Mouse (Mus musculus) cerebellum, adult (tissue): ENCODE results near the gene Scn10a.

Experiments used
- ATAC-seq: cut with Nextera tagmentation; 2 replicates; pipeline ENCODE4 v1.9.2; 2017; ENCODE audit warnings: mild to moderate bottlenecking, moderate library complexity, mixed read lengths; ENCODE audit not compliant: insufficient number of reproducible peaks, low FRiP score, low TSS enrichment

The Scn10a gene

GRCm38 (mm10) chr9:119641985-119642384 lies 77.1 kb downstream of the Scn10a start:
- ATAC-seq = no peak

DNA sequence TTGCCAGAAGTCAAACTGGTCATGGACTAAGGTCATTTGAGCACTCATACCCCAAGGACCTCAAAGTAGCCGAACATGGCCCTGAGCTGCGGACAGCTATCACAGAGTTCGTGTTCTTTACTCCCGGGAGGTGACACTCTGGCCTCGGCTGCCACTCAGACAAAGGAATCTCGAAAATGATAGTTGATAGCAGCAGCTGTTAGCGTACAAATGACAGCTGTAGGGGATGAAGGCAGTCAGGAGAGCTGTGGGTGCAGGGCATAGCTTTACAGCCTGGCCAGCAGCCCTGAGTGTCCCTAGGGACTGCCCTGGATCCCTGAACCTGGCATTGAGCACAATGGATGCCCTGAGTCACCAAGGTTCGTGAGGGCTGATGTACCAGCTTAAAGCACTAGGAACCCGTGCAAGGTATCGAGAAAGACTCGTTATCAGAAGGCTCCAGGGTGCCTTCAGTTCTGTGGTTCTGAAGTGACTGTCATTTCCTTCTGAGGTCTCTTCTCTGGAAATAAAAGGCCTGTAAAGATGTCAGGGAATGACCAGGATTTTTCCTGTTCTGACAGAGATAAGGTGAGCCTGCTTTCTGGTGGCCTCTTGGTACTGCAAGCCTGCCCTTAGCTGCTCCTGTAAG lies 84.8 kb downstream of the Scn10a start:
- no peak for ATAC-seq

DNA sequence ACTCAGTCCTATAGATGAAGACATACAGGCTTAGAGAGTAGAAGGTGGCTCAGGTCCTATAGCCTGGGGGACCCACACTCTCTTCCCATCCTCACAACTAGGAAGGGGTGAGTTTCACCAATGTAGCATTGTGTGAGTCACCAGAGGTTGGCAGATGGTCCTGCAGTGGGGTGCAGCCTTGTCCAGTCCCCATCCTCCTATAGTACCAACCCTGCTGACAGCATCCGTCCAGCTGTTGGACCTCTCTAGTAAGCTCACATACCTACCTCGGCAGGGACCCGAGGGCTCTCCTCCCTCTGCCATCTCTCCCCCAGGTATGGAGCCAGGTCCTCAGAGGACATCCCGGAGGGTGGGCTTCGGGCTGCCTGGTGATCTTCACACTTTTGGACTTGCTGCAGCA lies 85.6 kb downstream of the Scn10a start:
- ATAC-seq = no peak

DNA sequence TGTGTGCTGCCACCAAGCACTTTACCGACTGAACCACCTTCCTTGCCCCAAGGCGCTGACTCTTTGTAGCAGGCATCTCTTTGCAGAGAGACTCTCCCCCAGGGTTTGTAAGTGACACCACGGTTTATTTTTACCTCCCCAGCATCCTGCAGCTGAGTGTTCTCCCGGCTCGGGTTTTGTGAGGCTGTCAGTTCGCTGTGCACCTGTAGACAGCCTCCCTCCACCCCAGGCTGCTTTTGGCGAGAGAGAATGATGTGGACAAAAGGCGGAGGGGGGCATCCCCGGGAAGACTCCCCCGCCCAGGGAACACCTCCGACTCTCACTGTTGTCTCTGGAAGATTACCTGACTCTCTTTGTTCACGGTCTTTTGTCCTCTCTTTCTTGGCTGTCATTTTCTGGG lies 86.3 kb downstream of the Scn10a start:
- ATAC-seq = no peak

DNA sequence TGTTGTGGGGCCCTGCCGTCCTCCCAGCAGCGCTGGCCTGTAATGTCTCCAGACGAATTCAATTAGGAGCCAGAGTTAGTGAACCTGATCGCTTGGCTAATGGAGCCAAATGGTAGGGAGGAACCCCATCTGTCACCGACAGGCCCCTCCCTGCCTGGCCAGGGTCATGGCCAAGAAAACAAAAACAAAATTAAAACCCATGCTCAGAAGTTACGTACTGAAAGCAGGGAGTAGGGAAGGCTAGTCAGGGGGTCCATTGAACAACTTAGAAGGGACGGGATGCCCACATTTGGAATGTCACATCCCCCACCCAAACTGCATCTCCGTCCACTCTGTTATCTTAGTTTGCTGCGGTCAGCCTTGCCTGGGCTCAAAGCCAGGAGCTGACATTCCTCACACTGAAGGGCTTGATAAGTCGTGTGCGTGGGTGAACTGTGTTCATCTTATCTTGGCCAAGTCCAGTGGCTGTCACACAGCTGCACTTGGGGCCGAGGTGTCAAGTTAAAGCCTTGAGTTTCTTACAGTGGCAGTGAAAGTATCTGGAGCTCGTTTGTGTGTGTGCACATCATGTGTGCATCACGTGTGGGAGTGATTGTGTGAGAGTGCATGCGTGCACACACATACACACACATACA lies 87.1 kb downstream of the Scn10a start:
- ATAC-seq = no peak

- ATAC-seq = 0 out of 2 replicates have a peak, but pooled peaks have one; percentile 17
Measured at GRCm38 (mm10) chr9:119631393-119631898, 87.7 kb downstream of the Scn10a start.

GRCm38 (mm10) chr9:119628690-119629268 lies 90.3 kb downstream of the Scn10a start:
- no peak for ATAC-seq

GRCm38 (mm10) chr9:119627227-119627626 lies 91.9 kb downstream of the Scn10a start:
- no peak for ATAC-seq

DNA sequence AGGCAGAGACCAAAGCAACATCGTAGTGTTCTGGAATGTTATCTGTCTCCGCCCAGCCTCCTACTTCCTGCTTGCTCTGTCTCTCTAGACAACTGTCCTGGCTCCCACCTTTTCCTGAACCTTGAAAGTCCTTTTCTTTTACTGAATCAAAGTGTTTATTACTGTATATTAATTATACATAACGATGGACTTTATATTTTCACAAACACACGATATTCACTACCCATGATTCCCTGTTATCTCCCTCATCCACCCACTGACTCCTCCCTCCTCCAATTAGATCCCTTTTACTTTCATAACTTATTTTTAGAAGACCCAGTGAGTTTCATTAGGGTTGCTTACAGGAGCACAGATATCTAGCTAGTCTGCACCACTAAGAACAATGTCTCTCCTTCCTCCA lies 95.0 kb downstream of the Scn10a start:
- ATAC-seq = no peak

DNA sequence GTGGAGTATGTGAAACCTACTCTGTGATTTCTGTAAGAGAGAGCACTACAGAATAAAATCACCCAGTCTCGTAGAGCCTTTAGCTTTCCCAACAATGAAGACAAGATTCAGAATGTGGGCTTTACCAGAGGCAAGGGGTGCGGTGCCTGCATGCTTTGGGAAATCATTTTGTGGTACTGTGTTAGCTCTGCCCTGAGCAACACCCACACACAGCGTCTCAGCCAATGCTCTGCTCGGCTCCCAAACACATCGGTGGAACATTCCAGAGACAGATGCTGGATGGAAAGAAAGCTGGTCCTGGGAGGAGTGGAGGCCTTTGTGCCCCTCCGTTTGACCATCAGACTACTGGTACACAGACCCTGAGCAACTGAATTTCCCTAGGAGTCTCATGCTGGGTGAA lies 104.3 kb downstream of the Scn10a start:
- no peak for ATAC-seq

DNA sequence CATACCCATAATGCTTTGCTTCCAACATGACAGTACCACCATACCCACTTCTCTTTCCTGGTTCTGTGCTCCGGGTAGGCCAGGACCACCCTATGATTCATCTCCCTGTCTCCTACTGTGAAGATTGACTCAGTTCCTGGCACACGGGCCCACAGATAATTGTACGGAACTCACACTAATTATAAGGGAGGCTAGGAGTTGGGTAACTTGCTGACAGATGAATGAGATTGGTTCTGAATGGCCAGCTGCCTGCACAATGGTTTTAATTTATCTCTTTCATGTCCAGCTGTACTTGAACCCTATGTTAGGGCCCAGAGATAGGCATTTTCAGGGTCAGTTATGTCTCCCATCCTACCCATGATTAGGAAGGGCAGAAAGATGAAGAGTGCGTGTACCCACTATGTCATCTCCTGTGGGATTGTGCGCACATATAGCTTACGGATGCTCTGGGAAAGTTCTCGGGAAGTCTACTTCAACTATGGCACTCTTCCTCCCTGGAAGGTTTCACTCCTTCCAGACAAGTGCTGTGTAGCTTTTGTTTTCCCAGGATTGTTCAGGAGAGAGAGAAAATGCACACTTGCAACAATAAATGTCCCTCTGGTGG lies 108.5 kb downstream of the Scn10a start:
- ATAC-seq = no peak

DNA sequence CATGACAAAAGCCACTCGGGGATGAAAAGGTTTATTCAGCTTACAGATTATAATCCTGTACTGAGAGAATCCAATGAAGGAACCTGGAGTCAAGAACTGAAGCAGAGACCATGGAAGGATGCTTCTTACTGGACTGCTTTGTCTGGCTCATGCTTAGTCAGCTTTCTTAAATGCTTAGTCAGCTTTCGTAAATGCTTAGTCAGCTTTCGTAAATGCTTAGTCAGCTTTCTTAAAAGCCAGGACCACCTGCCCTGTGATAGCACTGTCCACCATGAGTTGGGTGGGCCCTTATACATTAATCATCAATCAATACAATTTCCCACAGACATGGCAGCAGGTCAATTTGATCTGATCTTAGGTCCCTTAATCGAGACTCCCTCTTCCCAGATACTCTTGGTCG lies 112.2 kb downstream of the Scn10a start:
- no peak for ATAC-seq

GRCm38 (mm10) chr9:119604607-119605006 lies 114.5 kb downstream of the Scn10a start:
- ATAC-seq = no peak

DNA sequence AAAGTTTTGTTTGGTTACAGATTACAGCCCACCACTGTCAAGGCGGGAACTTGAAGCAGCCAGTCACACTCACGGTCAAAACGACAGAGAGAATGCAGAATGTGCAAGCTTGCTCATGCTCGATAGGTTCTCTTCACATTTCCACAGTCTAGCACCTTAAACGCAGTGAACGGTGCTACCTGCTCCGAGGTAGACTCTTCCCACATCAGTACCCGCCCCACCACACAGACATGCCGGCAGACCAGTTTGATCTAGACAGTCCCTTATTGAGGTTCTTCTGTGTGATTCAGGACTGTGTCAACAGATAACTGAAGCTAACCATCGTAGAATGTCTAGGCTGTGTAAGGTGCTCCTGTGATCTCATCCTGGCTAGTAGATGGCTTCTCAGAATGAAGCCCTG lies 120.6 kb downstream of the Scn10a start:
- no peak for ATAC-seq

GRCm38 (mm10) chr9:119597332-119597731 lies 121.8 kb downstream of the Scn10a start:
- ATAC-seq = no peak

- ATAC-seq = no peak
Measured at GRCm38 (mm10) chr9:119589592-119589991, 129.5 kb downstream of the Scn10a start.

DNA sequence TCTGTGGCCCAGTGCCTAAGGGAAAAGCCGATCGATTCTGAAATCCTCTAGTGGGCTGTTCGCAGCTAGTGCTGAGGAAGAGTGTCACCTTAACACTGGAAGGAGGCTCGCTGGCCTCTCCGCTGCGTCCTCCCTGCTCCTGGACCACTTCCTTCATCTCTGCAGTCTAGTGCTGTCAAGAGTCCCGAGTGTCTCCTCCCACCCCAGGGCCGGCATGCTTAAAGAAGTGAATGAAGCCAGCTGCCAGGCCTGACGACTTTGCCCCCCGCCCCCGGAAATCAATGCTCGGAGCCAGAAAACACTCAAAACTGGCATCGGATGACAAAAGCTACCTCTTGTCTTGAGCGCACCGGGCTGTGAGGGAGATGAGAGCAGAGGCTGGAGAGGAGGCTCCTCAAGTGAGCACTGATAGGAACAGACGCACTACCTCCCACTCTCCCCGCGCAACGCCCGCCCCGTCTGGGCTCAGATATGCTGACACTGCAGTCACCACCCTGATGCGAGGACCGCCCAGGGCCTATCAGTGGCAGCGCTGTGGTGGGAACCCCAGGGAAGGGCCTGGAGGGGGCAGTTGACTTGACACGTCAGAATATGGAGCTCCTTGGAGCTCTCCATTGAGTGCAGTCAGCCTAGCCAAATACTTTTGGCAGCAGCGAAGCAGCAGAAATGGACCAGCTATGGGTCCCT lies 130.2 kb downstream of the Scn10a start:
- no peak for ATAC-seq

GRCm38 (mm10) chr9:119580668-119581067 lies 138.5 kb downstream of the Scn10a start:
- peak; percentile 60; the same call in 1 of the 2 replicates for ATAC-seq

- ATAC-seq = no peak
Measured at GRCm38 (mm10) chr9:119580187-119580586, 138.9 kb downstream of the Scn10a start.

DNA sequence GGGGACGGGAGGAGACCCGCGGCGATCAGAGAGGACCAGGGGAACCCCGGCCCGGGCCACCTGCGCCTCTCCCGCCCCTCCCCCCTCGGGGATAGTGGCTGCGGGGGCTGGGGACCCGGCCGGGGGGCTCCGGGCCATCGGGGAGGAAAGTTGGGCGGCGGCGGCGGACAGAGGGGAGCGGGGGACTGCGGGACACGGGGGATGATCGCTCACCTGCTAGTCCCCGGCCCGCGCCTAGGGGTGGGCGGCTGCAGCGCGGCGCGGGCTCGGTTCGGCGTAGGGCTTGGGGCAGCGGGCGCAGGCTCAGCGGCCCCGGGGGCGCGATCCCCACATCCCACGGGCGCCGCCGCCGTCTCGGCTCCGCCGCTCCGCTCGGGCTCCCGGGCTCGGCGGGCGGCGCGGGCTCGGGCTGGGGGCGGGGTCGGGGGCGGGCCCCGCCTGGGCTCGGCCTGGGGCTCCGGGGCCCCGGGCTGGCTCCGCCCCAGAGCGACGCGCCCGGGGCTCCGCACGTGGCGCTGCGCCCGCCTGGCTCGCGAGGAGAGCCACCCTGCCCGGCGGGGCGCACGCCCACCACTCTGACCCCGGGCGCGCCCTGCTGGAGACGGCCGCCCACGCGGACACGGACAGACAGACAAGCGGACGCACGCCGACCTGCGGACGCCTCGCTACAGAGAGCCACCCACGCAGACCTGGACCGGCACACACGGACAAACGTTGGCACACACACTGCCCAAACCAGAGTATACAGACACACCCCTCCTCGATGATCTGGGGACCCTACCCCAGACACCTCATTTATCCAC lies 140.3 kb downstream of the Scn10a start, which contains the start of gene Scn5a:
Gene Scn5a, minus strand, starts transcription at position 381 of the 803 bp plus-strand sequence.
- no peak for ATAC-seq
